Mouse (Mus musculus) bone marrow, adult 2 months (tissue): Measurements from ENCODE around the gene Trim31.

Source experiments
- CTCF ChIP-seq: fragments of 200-500 bp; IDR thresholded peaks from 2 replicates; pipeline ENCODE4 v1.5.1; 2011; ENCODE audit warnings: low read length, control low read depth; ENCODE audit not compliant: control insufficient read depth, insufficient read depth
- POLR2A ChIP-seq: fragments of 200-500 bp; IDR thresholded peaks from 2 replicates; pipeline ENCODE4 v1.6.1; 2011; ENCODE audit warnings: low read depth, mild to moderate bottlenecking, control low read depth, low read length, borderline replicate concordance; ENCODE audit not compliant: control insufficient read depth

GRCm38 (mm10) chr17:36897065-36897464, 853 bp upstream of the Trim31 start:
- TF ChIP-seq CTCF (no peak), POLR2A (no peak)
